Mouse (Mus musculus) embryonic stem cell, embryonic (primary cell): ENCODE results near the gene Cks1b.

ENCODE experiments used
- CTCF ChIA-PET, 4 experiments: fragments of 300-600 bp in 2 of 4; fragments of 350-600 bp in 2 of 4; sonication (Branson Sonifier 250); formaldehyde crosslinking; loops; one replicate each; lab custom pipeline; 2022; ENCODE audit warnings: inconsistent platforms in 2 of 4; lab: Charles Lee
- POLR2A ChIA-PET, 4 experiments: fragments of 300-600 bp in 2 of 4; fragments of 350-600 bp in 2 of 4; sonication (Branson Sonifier 250); formaldehyde crosslinking; loops; one replicate each; lab custom pipeline; 2022; ENCODE audit warnings: antibody characterized with exemption in 4 of 4, inconsistent platforms in 1 of 4; lab: Charles Lee

The Cks1b gene

DNA sequence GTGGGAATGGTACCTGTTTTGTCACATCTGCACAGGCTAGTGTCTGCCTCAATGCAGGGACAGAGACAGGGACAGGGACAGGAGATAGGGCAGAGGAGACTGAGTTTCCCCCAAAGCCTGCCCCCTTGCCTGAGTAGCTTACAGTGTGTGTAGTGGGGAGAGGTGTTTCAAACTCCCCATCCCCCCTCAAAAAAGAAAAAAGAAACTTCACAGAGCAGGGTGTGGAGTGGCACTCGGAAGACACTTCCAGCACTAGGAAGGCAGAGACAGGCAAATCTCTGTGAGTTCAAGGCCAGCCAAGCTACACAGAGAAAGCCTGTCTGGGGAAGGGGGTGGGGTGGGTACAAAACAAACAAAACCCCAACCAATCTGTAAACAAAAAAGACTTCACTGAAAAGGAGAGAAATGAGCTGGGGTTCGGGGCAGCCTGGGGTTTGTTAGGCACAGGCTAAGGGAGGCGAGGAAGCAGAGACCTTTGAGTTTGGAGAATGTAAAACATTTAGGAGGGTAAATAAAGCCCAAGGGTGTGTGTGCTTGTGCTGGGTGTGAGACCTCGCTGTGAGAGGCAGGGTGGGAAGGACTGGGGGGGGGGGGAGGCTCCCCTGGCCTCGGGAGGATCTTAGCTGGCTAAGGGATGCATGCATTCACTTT, 44.5 kb downstream of the Cks1b start:
- POLR2A ChIA-PET = interaction anchor here (0.6 to 2.7 kb wide), 34 partner anchors 8 to 148 kb away, joined by 3 to 12 read pairs (median 4); partner anchors contain the start of genes Pbxip1 (in 3 of the 4), Dcst1 (in 2 of the 4), Adam15 (in 1 of the 4) and Flad1 (in 1 of the 4)
- CTCF ChIA-PET = interaction anchor here (0.5 to 1.7 kb wide), 12 partner anchors 9 to 224 kb away, joined by 3 to 20 read pairs (median 4); no protein-coding TSS in a partner anchor

DNA sequence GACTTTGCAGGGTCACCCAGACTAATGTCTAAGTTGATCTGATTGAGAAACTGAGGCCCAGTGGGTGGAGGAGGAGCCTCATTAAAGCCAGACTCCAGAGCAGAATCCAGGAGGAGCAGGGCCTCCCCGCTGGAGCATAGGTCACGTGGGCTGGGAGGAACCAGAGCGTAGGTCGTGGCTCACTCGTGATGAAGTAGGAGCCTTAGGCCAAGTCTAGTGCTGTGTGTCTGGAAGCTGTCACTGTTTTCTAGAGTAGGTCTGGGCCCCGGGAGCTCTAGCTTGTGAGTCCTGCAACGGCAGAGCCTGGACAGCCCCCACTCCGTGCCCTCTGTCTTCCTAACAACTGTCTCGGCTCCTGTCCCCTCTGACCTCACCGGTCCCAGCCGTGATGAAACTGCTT, 50.8 kb downstream of the Cks1b start:
- POLR2A ChIA-PET = interaction anchor here in 3 of 4 experiments (0.5 to 3.0 kb wide), 12 partner anchors 11 to 791 kb away, joined by 3 to 19 read pairs (median 4); partner anchors contain the start of genes Adam15 (in 2 of the 3), Efna3 (in 1 of the 3) and Pbxip1 (in 1 of the 3)
- CTCF ChIA-PET = interaction anchor here in 2 of 4 experiments (0.8 to 1.8 kb wide), 3 partner anchors 11 to 114 kb away, joined by 3 to 7 read pairs (median 3); no protein-coding TSS in a partner anchor

DNA sequence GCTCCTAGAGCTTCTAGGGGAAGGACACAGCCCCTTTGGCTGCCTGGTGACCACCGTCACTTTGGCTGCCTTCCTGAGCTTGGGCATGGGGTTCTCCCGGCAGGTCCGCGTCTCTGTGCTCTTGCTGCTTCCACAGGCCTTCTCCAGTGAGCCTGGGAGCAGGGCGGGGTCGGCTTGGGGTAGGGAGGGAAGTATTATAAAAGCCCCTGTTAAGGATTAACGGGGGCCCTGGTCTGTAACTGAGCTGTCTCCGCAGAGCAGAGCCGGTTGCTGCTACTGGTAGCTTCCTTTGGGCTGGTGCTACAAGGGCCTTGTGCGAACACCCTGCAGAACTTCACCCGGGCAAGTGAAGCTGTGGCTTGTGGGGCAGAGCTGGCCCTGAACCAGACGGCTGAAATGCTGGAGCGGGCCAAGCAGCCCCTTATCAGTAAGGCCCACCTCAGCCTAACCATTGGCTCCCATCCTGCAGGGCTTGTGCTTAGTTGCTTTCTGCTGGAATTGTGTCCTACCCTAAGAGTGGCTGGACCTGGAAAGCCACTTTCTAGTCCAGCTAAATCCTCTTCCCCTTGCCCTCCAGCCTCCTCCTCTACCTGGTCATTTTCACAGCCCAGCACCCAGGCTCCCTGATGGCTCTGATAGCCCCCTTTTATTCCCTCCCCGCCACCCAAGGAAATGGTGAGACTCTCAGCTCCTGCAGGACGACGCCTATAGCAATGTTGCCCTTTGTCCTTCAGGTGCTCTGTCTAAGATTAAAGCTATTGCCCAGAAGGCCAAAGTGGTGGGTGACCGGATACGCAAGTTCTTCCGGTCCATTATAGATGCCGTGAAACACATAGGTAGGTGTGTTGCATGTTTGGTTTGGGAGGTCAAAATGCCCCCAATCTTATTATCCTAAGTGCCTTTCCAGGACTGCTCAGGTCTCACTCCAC, 52.4 kb downstream of the Cks1b start:
- POLR2A ChIA-PET = interaction anchor here (0.6 to 3.0 kb wide), 26 partner anchors 8 to 544 kb away, joined by 3 to 19 read pairs (median 4); partner anchors contain the start of genes Adam15 (in 3 of the 4), Cks1b (in 1 of the 4), Hcn3 (in 1 of the 4) and Pbxip1 (in 1 of the 4)

More for the DNA sequence above, 52.4 kb downstream of the Cks1b start:
- CTCF ChIA-PET = interaction anchor here (0.6 to 1.7 kb wide), 11 partner anchors 11 to 84 kb away, joined by 3 to 7 read pairs (median 3); partner anchors contain the start of gene Adam15 (in 2 of the 4)
